Mouse (Mus musculus): ENCODE results near the gene Try5. TPM values are rescaled to one million over a fixed set of nuclear protein-coding genes. Genes with fewer than 3 reads are reported as not detected.
"Not testable (repeated sequence)": the region's sequence is repeated elsewhere in the genome, so short reads cannot be mapped to it uniquely, and the experiment has no call there.

Gene Try5
- polyA plus RNA-seq (2011; ENCODE audit: insufficient read depth, insufficient read length, low replicate concordance, missing spikeins), result not detected in 2 replicates

GRCm38 (mm10) chr6:41316741-41317140 lies at the start of gene Try5:
TSS of gene Try5 (minus strand) at chr6:41316841.
- H3K4me3 ChIP-seq (replicated peaks; ENCODE audit: control insufficient read depth, low read depth, low read length); H3K4me1 ChIP-seq (ENCODE audit: control insufficient read depth, insufficient read depth, low read length); H3K27ac ChIP-seq (ENCODE audit: control insufficient read depth, insufficient read depth, low read depth, low read length, poor library complexity): not testable (repeated sequence)
- 70% methylated on average over 3 of the region's 3 CpGs for WGBS

DNA sequence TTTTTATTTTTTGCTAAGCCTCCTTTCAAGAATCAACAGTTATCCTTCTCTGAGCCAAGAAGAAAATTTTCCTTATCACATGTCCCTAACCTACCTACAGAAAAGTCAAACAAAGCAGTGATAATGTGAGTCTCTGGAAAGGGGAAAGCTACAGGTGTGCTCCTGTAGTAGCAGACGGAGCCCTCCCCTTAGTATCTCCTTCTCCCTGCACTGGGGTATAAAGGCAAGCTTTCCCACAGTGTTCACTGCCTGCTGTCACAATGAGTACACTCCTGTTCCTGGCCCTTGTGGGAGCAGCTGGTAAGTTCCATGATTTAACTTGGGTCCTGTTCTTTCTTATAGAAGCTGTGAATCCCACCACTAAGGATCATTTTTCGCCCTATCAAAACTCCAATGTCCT lies 37.3 kb upstream of the Try5 start, which contains the start of gene Try10:
Gene Try10, plus strand, starts transcription at position 174 of the 400 bp plus-strand sequence.
- H3K4me1 ChIP-seq (ENCODE audit: control insufficient read depth, insufficient read depth, low read length), result no peaks in the 10 kb centered on the region
- WGBS, result 77% methylated on average over 2 of the region's 2 CpGs
- no peak within 1 kb of the TSS for H3K4me3 ChIP-seq (replicated peaks; ENCODE audit: control insufficient read depth, low read depth, low read length)
- TF ChIP-seq CTCF (IDR thresholded peaks at IDR 0.05; ENCODE audit: control insufficient read depth, insufficient read depth, low read length) (no peak), POLR2A (IDR thresholded peaks at IDR 0.05; ENCODE audit: borderline replicate concordance, control insufficient read depth, low read depth, low read length) (no peak)
- no peak within 1 kb of the TSS for H3K27ac ChIP-seq (ENCODE audit: control insufficient read depth, insufficient read depth, low read depth, low read length, poor library complexity)

- H3K27ac ChIP-seq (ENCODE audit: control insufficient read depth, insufficient read depth, low read depth, low read length, poor library complexity), result no peak within 1 kb of the TSS
- no peaks in the 10 kb centered on the region for H3K4me1 ChIP-seq (ENCODE audit: control insufficient read depth, insufficient read depth, low read length)
- WGBS, result 60% methylated on average over 1 of the region's 1 CpGs
- TF ChIP-seq POLR2A (IDR thresholded peaks at IDR 0.05; ENCODE audit: borderline replicate concordance, control insufficient read depth, low read depth, low read length) (no peak), CTCF (IDR thresholded peaks at IDR 0.05; ENCODE audit: control insufficient read depth, insufficient read depth, low read length) (no peak)
- H3K4me3 ChIP-seq (replicated peaks; ENCODE audit: control insufficient read depth, low read depth, low read length), result no peak within 1 kb of the TSS
Observed at GRCm38 (mm10) chr6:41301969-41302368, 14.7 kb downstream of the Try5 start, which contains the start of gene Try4. TSS of gene Try4 (plus strand) at chr6:41302269.

- no peaks in the 10 kb centered on the region for H3K4me1 ChIP-seq (ENCODE audit: control insufficient read depth, insufficient read depth, low read length)
Observed at GRCm38 (mm10) chr6:41298255-41298654, 18.4 kb downstream of the Try5 start.

GRCm38 (mm10) chr6:41266140-41266539 lies 50.5 kb downstream of the Try5 start:
- Histone ChIP-seq H3K4me1 (ENCODE audit: control insufficient read depth, insufficient read depth, low read length) (no peaks in the 10 kb centered on the region), H3K27ac (ENCODE audit: control insufficient read depth, insufficient read depth, low read depth, low read length, poor library complexity) (no peak overlapping the region), H3K4me3 (replicated peaks; ENCODE audit: control insufficient read depth, low read depth, low read length) (no peak overlapping the region)
- no peak for TF ChIP-seq POLR2A (IDR thresholded peaks at IDR 0.05; ENCODE audit: borderline replicate concordance, control insufficient read depth, low read depth, low read length)
- no peak for TF ChIP-seq CTCF (IDR thresholded peaks at IDR 0.05; ENCODE audit: control insufficient read depth, insufficient read depth, low read length)
- 83% methylated on average over 6 of the region's 6 CpGs for WGBS

More at GRCm38 (mm10) chr6:41298255-41298654, 18.4 kb downstream of the Try5 start:
- H3K27ac ChIP-seq (ENCODE audit: control insufficient read depth, insufficient read depth, low read depth, low read length, poor library complexity), result no peak overlapping the region
- H3K4me3 ChIP-seq (replicated peaks; ENCODE audit: control insufficient read depth, low read depth, low read length), result no peak overlapping the region
- no peak for TF ChIP-seq CTCF (IDR thresholded peaks at IDR 0.05; ENCODE audit: control insufficient read depth, insufficient read depth, low read length)
- TF ChIP-seq POLR2A (IDR thresholded peaks at IDR 0.05; ENCODE audit: borderline replicate concordance, control insufficient read depth, low read depth, low read length), result no peak
- 32% methylated on average over 1 of the region's 1 CpGs for WGBS

DNA sequence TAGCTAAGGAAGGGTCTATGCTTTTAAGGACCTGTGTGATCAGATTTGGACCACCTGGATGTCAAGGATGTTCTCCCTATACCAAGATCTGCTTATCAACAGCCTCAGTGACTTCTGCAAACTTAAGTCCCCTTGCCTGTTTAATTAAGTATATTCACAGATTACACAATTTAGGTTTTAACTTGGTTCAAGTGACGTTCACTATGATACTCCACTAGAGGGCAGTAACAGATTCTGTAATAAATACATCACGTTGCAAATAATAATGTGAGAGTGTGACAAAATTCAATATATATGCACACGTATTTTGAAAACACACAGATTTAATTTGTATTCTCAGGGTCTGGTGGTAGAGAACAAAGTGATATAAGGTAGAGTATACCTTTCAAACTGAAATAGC lies 53.8 kb downstream of the Try5 start:
- Histone ChIP-seq H3K27ac (ENCODE audit: control insufficient read depth, insufficient read depth, low read depth, low read length, poor library complexity) (no peak overlapping the region), H3K4me3 (replicated peaks; ENCODE audit: control insufficient read depth, low read depth, low read length) (no peak overlapping the region), H3K4me1 (ENCODE audit: control insufficient read depth, insufficient read depth, low read length) (no peaks in the 10 kb centered on the region)
- 12% methylated on average over 3 of the region's 3 CpGs for WGBS
- TF ChIP-seq CTCF (IDR thresholded peaks at IDR 0.05; ENCODE audit: control insufficient read depth, insufficient read depth, low read length) (no peak), POLR2A (IDR thresholded peaks at IDR 0.05; ENCODE audit: borderline replicate concordance, control insufficient read depth, low read depth, low read length) (no peak)

Other genes with a start within 250 kb of the Try5 start
- not detected in 2 replicates for gene Try4, start 14.6 kb downstream of the Try5 start, polyA plus RNA-seq (2011; ENCODE audit: insufficient read depth, insufficient read length, low replicate concordance, missing spikeins)
- not detected in 2 replicates for gene Try10, start 37.3 kb upstream of the Try5 start, polyA plus RNA-seq (2011; ENCODE audit: insufficient read depth, insufficient read length, low replicate concordance, missing spikeins)
- not detected in 2 replicates for gene Prss3, start 60.8 kb upstream of the Try5 start, polyA plus RNA-seq (2011; ENCODE audit: insufficient read depth, insufficient read length, low replicate concordance, missing spikeins)
- gene Gm5771, start 75.5 kb upstream of the Try5 start, polyA plus RNA-seq (2011; ENCODE audit: insufficient read depth, insufficient read length, low replicate concordance, missing spikeins), result not detected in 2 replicates
- not detected in 2 replicates for gene Gm10334, start 129.3 kb upstream of the Try5 start, polyA plus RNA-seq (2011; ENCODE audit: insufficient read depth, insufficient read length, low replicate concordance, missing spikeins)
- not detected in 2 replicates for gene Prss1, start 142.1 kb upstream of the Try5 start, polyA plus RNA-seq (2011; ENCODE audit: insufficient read depth, insufficient read length, low replicate concordance, missing spikeins)
- gene Prss2, start 204.9 kb upstream of the Try5 start, polyA plus RNA-seq (2011; ENCODE audit: insufficient read depth, insufficient read length, low replicate concordance, missing spikeins), result not detected in 2 replicates

All from bone marrow, adult 2 months (tissue).